Mouse (Mus musculus): ENCODE results near the gene Exosc3. TPM values are rescaled to one million over a fixed set of nuclear protein-coding genes. Genes with fewer than 3 reads are reported as not detected.

Exosc3 gene
- polyA plus RNA-seq, 1 experiment, result 55.4 TPM

GRCm38 (mm10) chr4:45341226-45341625 lies 1.3 kb downstream of the Exosc3 start:
- Histone ChIP-seq H3K4me1 (peaks cover 29% of the 10 kb centered on the region), H3K27me3 (replicated peaks) (peaks cover 2% of the 10 kb centered on the region), H3K4me3 (replicated peaks) (peak overlapping the region; percentile 99), H3K36me3 (replicated peaks; ENCODE audit: low read length) (peaks cover 17% of the 10 kb centered on the region), H3K9me3 (peaks cover 3% of the 10 kb centered on the region; the same call in 1 of the 2 replicates)
- TF ChIP-seq FLI1 (IDR thresholded peaks at IDR 0.05; ENCODE audit: low read length), result no peak
- no peak for TF ChIP-seq GATA1 (IDR thresholded peaks at IDR 0.05; ENCODE audit: borderline replicate concordance, low read length)

GRCm38 (mm10) chr4:45332466-45332865 lies 10.1 kb downstream of the Exosc3 start:
- Histone ChIP-seq H3K36me3 (replicated peaks; ENCODE audit: low read length) (no peaks in the 10 kb centered on the region), H3K4me3 (replicated peaks) (no peak overlapping the region), H3K4me1 (peaks cover 17% of the 10 kb centered on the region), H3K27me3 (replicated peaks) (peaks cover 7% of the 10 kb centered on the region), H3K9me3 (peaks cover 12% of the 10 kb centered on the region)
- no peak for TF ChIP-seq FLI1 (IDR thresholded peaks at IDR 0.05; ENCODE audit: low read length)
- TF ChIP-seq GATA1 (IDR thresholded peaks at IDR 0.05; ENCODE audit: borderline replicate concordance, low read length), result no peak

- H3K4me3 ChIP-seq (replicated peaks), result no peak overlapping the region
- no peaks in the 10 kb centered on the region for H3K36me3 ChIP-seq (replicated peaks; ENCODE audit: low read length)
- TF ChIP-seq FLI1 (IDR thresholded peaks at IDR 0.05; ENCODE audit: low read length) (no peak), GATA1 (IDR thresholded peaks at IDR 0.05; ENCODE audit: borderline replicate concordance, low read length) (no peak)
- H3K9me3 ChIP-seq, result peaks cover 14% of the 10 kb centered on the region
- peaks cover 7% of the 10 kb centered on the region for H3K27me3 ChIP-seq (replicated peaks)
- H3K4me1 ChIP-seq, result peaks cover 15% of the 10 kb centered on the region
Observed at GRCm38 (mm10) chr4:45331139-45331538, 11.4 kb downstream of the Exosc3 start.

- TF ChIP-seq FLI1 (IDR thresholded peaks at IDR 0.05; ENCODE audit: low read length), result peak; percentile 86
- TF ChIP-seq GATA1 (IDR thresholded peaks at IDR 0.05; ENCODE audit: borderline replicate concordance, low read length), result no peak
- H3K9me3 ChIP-seq, result peaks cover 5% of the 10 kb centered on the region
- peaks cover 35% of the 10 kb centered on the region for H3K36me3 ChIP-seq (replicated peaks; ENCODE audit: low read length)
- H3K4me1 ChIP-seq, result peaks cover 29% of the 10 kb centered on the region
- H3K27me3 ChIP-seq (replicated peaks), result peaks cover 1% of the 10 kb centered on the region
- H3K4me3 ChIP-seq (replicated peaks), result peak overlapping the region; percentile 99
Observed at GRCm38 (mm10) chr4:45320159-45320816, 22.2 kb downstream of the Exosc3 start.

GRCm38 (mm10) chr4:45311056-45311455 lies 31.5 kb downstream of the Exosc3 start:
- Histone ChIP-seq H3K9me3 (no peaks in the 10 kb centered on the region), H3K36me3 (replicated peaks; ENCODE audit: low read length) (peaks cover 56% of the 10 kb centered on the region), H3K27me3 (replicated peaks) (no peaks in the 10 kb centered on the region), H3K4me3 (replicated peaks) (no peak overlapping the region), H3K4me1 (peaks cover 8% of the 10 kb centered on the region)
- TF ChIP-seq GATA1 (IDR thresholded peaks at IDR 0.05; ENCODE audit: borderline replicate concordance, low read length), result no peak
- no peak for TF ChIP-seq FLI1 (IDR thresholded peaks at IDR 0.05; ENCODE audit: low read length)

GRCm38 (mm10) chr4:45308606-45309005 lies 33.9 kb downstream of the Exosc3 start:
- peaks cover 57% of the 10 kb centered on the region for H3K36me3 ChIP-seq (replicated peaks; ENCODE audit: low read length)
- H3K4me3 ChIP-seq (replicated peaks), result no peak overlapping the region
- peaks cover 8% of the 10 kb centered on the region for H3K4me1 ChIP-seq
- H3K9me3 ChIP-seq, result peaks cover 6% of the 10 kb centered on the region; the same call in 1 of the 2 replicates
- no peaks in the 10 kb centered on the region for H3K27me3 ChIP-seq (replicated peaks)
- no peak for TF ChIP-seq GATA1 (IDR thresholded peaks at IDR 0.05; ENCODE audit: borderline replicate concordance, low read length)
- TF ChIP-seq FLI1 (IDR thresholded peaks at IDR 0.05; ENCODE audit: low read length), result no peak

- Histone ChIP-seq H3K9me3 (peaks cover 6% of the 10 kb centered on the region; the same call in 1 of the 2 replicates), H3K27me3 (replicated peaks) (no peaks in the 10 kb centered on the region), H3K4me3 (replicated peaks) (no peak overlapping the region), H3K36me3 (replicated peaks; ENCODE audit: low read length) (peaks cover 60% of the 10 kb centered on the region), H3K4me1 (peaks cover 8% of the 10 kb centered on the region)
- TF ChIP-seq FLI1 (IDR thresholded peaks at IDR 0.05; ENCODE audit: low read length) (no peak), GATA1 (IDR thresholded peaks at IDR 0.05; ENCODE audit: borderline replicate concordance, low read length) (no peak)
Observed at GRCm38 (mm10) chr4:45308046-45308445, 34.5 kb downstream of the Exosc3 start.

GRCm38 (mm10) chr4:45305536-45305935 lies 37.0 kb downstream of the Exosc3 start:
- Histone ChIP-seq H3K36me3 (replicated peaks; ENCODE audit: low read length) (peaks cover 76% of the 10 kb centered on the region), H3K4me3 (replicated peaks) (no peak overlapping the region), H3K9me3 (peaks cover 6% of the 10 kb centered on the region; the same call in 1 of the 2 replicates), H3K4me1 (peaks cover 8% of the 10 kb centered on the region), H3K27me3 (replicated peaks) (no peaks in the 10 kb centered on the region)
- TF ChIP-seq FLI1 (IDR thresholded peaks at IDR 0.05; ENCODE audit: low read length) (no peak), GATA1 (IDR thresholded peaks at IDR 0.05; ENCODE audit: borderline replicate concordance, low read length) (no peak)

- Histone ChIP-seq H3K4me1 (peaks cover 15% of the 10 kb centered on the region), H3K4me3 (replicated peaks) (peak within 1 kb of the TSS; percentile 98), H3K9me3 (no peaks in the 10 kb centered on the region), H3K36me3 (replicated peaks; ENCODE audit: low read length) (peaks cover 15% of the 10 kb centered on the region), H3K27me3 (replicated peaks) (no peaks in the 10 kb centered on the region)
- peak; percentile 57; the same call in 1 of the 2 replicates for TF ChIP-seq FLI1 (IDR thresholded peaks at IDR 0.05; ENCODE audit: low read length)
- no peak for TF ChIP-seq GATA1 (IDR thresholded peaks at IDR 0.05; ENCODE audit: borderline replicate concordance, low read length)
Observed at GRCm38 (mm10) chr4:45296662-45297564, 45.6 kb downstream of the Exosc3 start, which contains the start of gene Trmt10b. Gene Trmt10b (plus strand): TSS chr4:45297127.

Measured in megakaryocyte, embryonic 14.5 days (primary cell).